Comparison of ENCODE assay signal across 8 mouse cellular contexts in the genomic region with DNA sequence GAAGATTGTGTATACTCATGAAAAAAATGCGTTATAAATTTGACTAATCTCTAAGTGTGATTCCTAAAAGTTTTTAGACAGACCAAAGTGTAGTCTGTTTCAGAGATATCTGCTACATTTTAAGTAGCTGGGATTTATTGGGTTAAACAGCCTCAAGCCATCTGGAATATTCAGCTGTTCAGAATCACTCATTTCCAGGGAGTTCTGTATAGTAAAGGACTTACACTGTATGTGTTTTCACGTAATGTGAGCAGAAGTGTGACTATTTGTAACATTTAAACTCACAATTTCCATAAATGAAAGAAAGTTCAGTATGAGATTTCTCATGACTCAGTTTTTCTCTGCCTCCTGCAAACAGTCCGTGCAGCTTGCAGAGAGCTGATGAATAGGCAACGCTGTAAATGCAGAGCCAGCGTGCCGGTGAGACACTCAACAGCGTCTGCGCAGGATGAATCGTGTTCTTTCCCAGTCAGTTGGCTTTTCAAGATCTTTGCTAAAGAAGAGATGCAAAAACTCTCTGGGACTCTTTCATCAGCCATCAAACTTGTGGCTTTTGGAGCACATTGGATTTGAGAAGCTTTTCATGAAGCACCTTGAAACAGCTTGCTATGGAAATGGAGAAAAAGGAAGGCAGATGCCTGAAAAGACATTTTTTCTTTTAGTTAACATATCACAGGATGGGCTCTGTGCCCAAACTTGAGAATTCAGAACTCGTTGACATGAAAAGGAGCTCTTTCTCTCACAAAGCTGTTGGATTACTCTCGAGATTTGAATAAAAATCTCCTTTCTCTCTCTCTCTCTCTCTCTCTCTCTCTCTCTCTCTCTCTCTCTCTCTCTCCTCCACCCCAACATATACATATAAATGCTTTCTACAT.
DNase-seq lines count a peak whose midpoint lies in the region; ATAC-seq and TF ChIP-seq lines count a peak whose summit lies in the region.

No protein-coding gene starts in this region.

- H3K27me3 ChIP-seq in liver, postnatal 0 days (ENCODE audit: insufficient read depth, low read length) = no peaks in the 10 kb centered on the region
- H3K27me3 ChIP-seq in forebrain, embryonic 15.5 days = no peaks in the 10 kb centered on the region
- H3K27me3 ChIP-seq in intestine, embryonic 15.5 days (replicated peaks) = no peaks in the 10 kb centered on the region
- H3K27me3 ChIP-seq in limb, embryonic 15.5 days = no peaks in the 10 kb centered on the region
- H3K27me3 ChIP-seq in stomach, embryonic 16.5 days (ENCODE audit: control insufficient read depth, insufficient read depth, low read length) = no peaks in the 10 kb centered on the region

- no peaks in the 10 kb centered on the region for H3K36me3 ChIP-seq in liver, postnatal 0 days (replicated peaks; ENCODE audit: insufficient read depth, low read length)
- no peaks in the 10 kb centered on the region for H3K36me3 ChIP-seq in forebrain, embryonic 15.5 days
- no peaks in the 10 kb centered on the region for H3K36me3 ChIP-seq in intestine, embryonic 15.5 days
- H3K36me3 ChIP-seq in limb, embryonic 15.5 days = no peaks in the 10 kb centered on the region
- no peaks in the 10 kb centered on the region for H3K36me3 ChIP-seq in stomach, embryonic 16.5 days (ENCODE audit: control insufficient read depth, insufficient read depth, low read length)

- H3K4me3 ChIP-seq in liver, postnatal 0 days (ENCODE audit: low read depth, low read length) = no peak overlapping the region
- H3K4me3 ChIP-seq in forebrain, embryonic 15.5 days = peak overlapping the region; percentile 20
- H3K4me3 ChIP-seq in intestine, embryonic 15.5 days (replicated peaks) = 0 out of 2 replicates have a peak overlapping the region, but pooled peaks have one; percentile 4
- H3K4me3 ChIP-seq in limb, embryonic 15.5 days = peak overlapping the region; percentile 22
- peak overlapping the region; percentile 25 for H3K4me3 ChIP-seq in stomach, embryonic 16.5 days (replicated peaks; ENCODE audit: low read length)

- peak; percentile 10 for DNase-seq in liver
- no peak for DNase-seq in liver, postnatal 0 days
- DNase-seq in ovary, adult 18-20 months (ENCODE audit: low spot score) = no peak

- no peak for TF ChIP-seq EP300 in liver, postnatal 0 days (IDR thresholded peaks at IDR 0.05; ENCODE audit: low read depth)

- H3K4me2 ChIP-seq in liver, postnatal 0 days (ENCODE audit: low read depth, low read length) = no peak overlapping the region
- H3K4me2 ChIP-seq in forebrain, embryonic 15.5 days (replicated peaks) = peak overlapping the region; percentile 43
- H3K4me2 ChIP-seq in intestine, embryonic 15.5 days (replicated peaks) = peak overlapping the region; percentile 44
- peak overlapping the region; percentile 45 for H3K4me2 ChIP-seq in limb, embryonic 15.5 days
- H3K4me2 ChIP-seq in stomach, embryonic 16.5 days (ENCODE audit: low read depth, low read length) = peak overlapping the region; percentile 50

- no peak for ATAC-seq in liver, postnatal 0 days
- ATAC-seq in forebrain, embryonic 15.5 days (replicated peaks) = peak; percentile 89
- ATAC-seq in intestine, embryonic 15.5 days = no peak; the same call in 1 of the 2 replicates
- peak; percentile 44; the same call in 1 of the 2 replicates for ATAC-seq in limb, embryonic 15.5 days (ENCODE audit: insufficient number of reproducible peaks, low FRiP score, low TSS enrichment, low read depth)
- ATAC-seq in stomach, embryonic 16.5 days (ENCODE audit: insufficient read depth, low FRiP score) = peak; percentile 68; the same call in 1 of the 2 replicates
- no peak for ATAC-seq in CD4-positive, CD25-positive, alpha-beta regulatory T cell, adult 4 months

- no peak for TF ChIP-seq CTCF in liver, postnatal 0 days (IDR thresholded peaks at IDR 0.05; ENCODE audit: low read depth)

- H3K4me1 ChIP-seq in liver, postnatal 0 days (ENCODE audit: insufficient read depth) = no peaks in the 10 kb centered on the region
- peaks cover 19% of the 10 kb centered on the region for H3K4me1 ChIP-seq in forebrain, embryonic 15.5 days
- H3K4me1 ChIP-seq in intestine, embryonic 15.5 days (replicated peaks) = 0 out of 2 replicates have a peak, but pooled peaks cover 2% of the 10 kb centered on the region
- 0 out of 2 replicates have a peak, but pooled peaks cover 4% of the 10 kb centered on the region for H3K4me1 ChIP-seq in limb, embryonic 15.5 days
- peaks cover 6% of the 10 kb centered on the region; the same call in 1 of the 2 replicates for H3K4me1 ChIP-seq in stomach, embryonic 16.5 days (ENCODE audit: control insufficient read depth, insufficient read depth, low read length)

- no peak overlapping the region for H3K27ac ChIP-seq in liver, postnatal 0 days (ENCODE audit: low read depth)
- peak overlapping the region; percentile 86 for H3K27ac ChIP-seq in forebrain, embryonic 15.5 days (replicated peaks)
- peak overlapping the region; percentile 52 for H3K27ac ChIP-seq in intestine, embryonic 15.5 days
- peak overlapping the region; percentile 80 for H3K27ac ChIP-seq in limb, embryonic 15.5 days
- H3K27ac ChIP-seq in stomach, embryonic 16.5 days (ENCODE audit: low read length) = peak overlapping the region; percentile 77

- H3K9me3 ChIP-seq in liver, postnatal 0 days (ENCODE audit: low read length) = no peaks in the 10 kb centered on the region
- no peaks in the 10 kb centered on the region for H3K9me3 ChIP-seq in forebrain, embryonic 15.5 days
- no peaks in the 10 kb centered on the region for H3K9me3 ChIP-seq in intestine, embryonic 15.5 days
- no peaks in the 10 kb centered on the region for H3K9me3 ChIP-seq in limb, embryonic 15.5 days
- no peaks in the 10 kb centered on the region for H3K9me3 ChIP-seq in stomach, embryonic 16.5 days (replicated peaks; ENCODE audit: control insufficient read depth, low read length)

- H3K9ac ChIP-seq in liver, postnatal 0 days (replicated peaks) = no peak overlapping the region
- H3K9ac ChIP-seq in forebrain, embryonic 15.5 days (replicated peaks) = no peak overlapping the region; the same call in 1 of the 2 replicates
- H3K9ac ChIP-seq in intestine, embryonic 15.5 days = no peak overlapping the region
- no peak overlapping the region for H3K9ac ChIP-seq in limb, embryonic 15.5 days
- H3K9ac ChIP-seq in stomach, embryonic 16.5 days (ENCODE audit: low read length) = peak overlapping the region; percentile 35; the same call in 1 of the 2 replicates

- WGBS in liver, postnatal 0 days (ENCODE audit: insufficient replicate concordance) = 54% methylated on average over 11 of the region's 11 CpGs
- 8% methylated on average over 11 of the region's 11 CpGs for WGBS in forebrain, embryonic 15.5 days
- WGBS in intestine, embryonic 15.5 days = 21% methylated on average over 11 of the region's 11 CpGs
- WGBS in limb, embryonic 15.5 days = 19% methylated on average over 11 of the region's 11 CpGs
- 18% methylated on average over 11 of the region's 11 CpGs for WGBS in stomach, embryonic 16.5 days

Comparison
In these comparisons a context has a peak if more than half of its experiments do, and no peak if none do; other contexts are left out.
1. ATAC-seq: peak in forebrain, embryonic 15.5 days (single experiment), limb, embryonic 15.5 days (single experiment) and stomach, embryonic 16.5 days (single experiment); none in liver, postnatal 0 days (single experiment), intestine, embryonic 15.5 days (single experiment) and CD4-positive, CD25-positive, alpha-beta regulatory T cell, adult 4 months (single experiment).